Mouse (Mus musculus) liver, embryonic 14.5 days (tissue): ENCODE measurements at regions not wholly inside any gene's neighbourhood (a gene's known extent, or its start where the extent isn't known, plus 50 kb on each side); places are given as distances from the start of the nearest gene placed in this dataset.

Experiments
- ATAC-seq: fragments of 200-750 bp; cut with Nextera tagmentation; 2 replicates; pipeline ENCODE4 v1.8.0; 2017; ENCODE audit warnings: moderate number of reproducible peaks, mild to moderate bottlenecking, moderate library complexity; ENCODE audit not compliant: insufficient read depth
- DNase-seq, 3 experiments: peaks; one replicate each; pipeline ENCODE4 v3.0.0-alpha.2; 2012 to 2013; ENCODE audit warnings: low read depth in 3 of 3, low spot score in 3 of 3
- H3K27ac ChIP-seq: fragments of 300-500 bp; sonication (generic); 2 replicates; pipeline ENCODE4 v1.5.1; 2014; ENCODE audit warnings: moderate library complexity, mild to moderate bottlenecking, control low read depth, inconsistent platforms
- H3K27me3 ChIP-seq: fragments of 300-500 bp; sonication (generic); 2 replicates; pipeline ENCODE4 v1.6.1; 2014; ENCODE audit warnings: mild to moderate bottlenecking, low read length, moderate library complexity; ENCODE audit not compliant: control insufficient read depth, insufficient read depth
- H3K36me3 ChIP-seq: fragments of 300-500 bp; sonication (generic); replicated peaks from 2 replicates; pipeline ENCODE4 v1.6.1; 2014; ENCODE audit warnings: low read depth; ENCODE audit not compliant: control insufficient read depth, insufficient read depth
- H3K4me1 ChIP-seq, 2 experiments: fragments of 200-500 bp in 1 of 2; fragments of 300-500 bp in 1 of 2; sonication (generic) in 1 of 2; replicated peaks; 2 replicates each; pipeline ENCODE4 v1.6.1; 2012 to 2014; ENCODE audit warnings: antibody characterized with exemption in 1 of 2, inconsistent platforms in 1 of 2, low read length in 1 of 2; ENCODE audit not compliant: control insufficient read depth in 2 of 2, insufficient read depth in 2 of 2
- H3K4me2 ChIP-seq: fragments of 300-500 bp; sonication (generic); 2 replicates; pipeline ENCODE4 v1.6.1; 2014; ENCODE audit warnings: low read depth, mild to moderate bottlenecking, control low read depth, moderate library complexity
- H3K4me3 ChIP-seq, 2 experiments: fragments of 200-500 bp in 1 of 2; fragments of 300-500 bp in 1 of 2; sonication (generic) in 1 of 2; 2 replicates each; pipeline ENCODE4 v1.5.1; 2012 to 2014; ENCODE audit warnings: low read depth in 2 of 2, low read length in 2 of 2, mild to moderate bottlenecking in 2 of 2, control low read depth in 1 of 2, inconsistent platforms in 1 of 2, moderate library complexity in 1 of 2; ENCODE audit not compliant: insufficient read depth in 1 of 2
- H3K9ac ChIP-seq: fragments of 300-500 bp; sonication (generic); replicated peaks from 2 replicates; pipeline ENCODE4 v1.6.1; 2014; ENCODE audit warnings: mild to moderate bottlenecking, control low read depth, moderate library complexity
- H3K9me3 ChIP-seq: fragments of 300-500 bp; sonication (generic); 2 replicates; pipeline ENCODE4 v1.6.1; 2016; ENCODE audit warnings: low read length, mixed read lengths; ENCODE audit not compliant: control insufficient read depth
- CTCF ChIP-seq: IDR thresholded peaks from 2 replicates; pipeline ENCODE4 v1.5.1; 2016; ENCODE audit warnings: antibody characterized with exemption, low read depth, control low read depth
- EP300 ChIP-seq: IDR thresholded peaks from 2 replicates; pipeline ENCODE4 v1.6.1; 2016; ENCODE audit warnings: antibody characterized with exemption, low read depth
- WGBS: fragments of 180-500 bp; shearing (Covaris S2); extraction: QIAGEN DNeasy Blood & Tissue Kit; methylation state at CpG from one replicate; pipeline ENCODE4 v1.1.7; 2014; ENCODE audit not compliant: insufficient replicate concordance; 5-methylcytosine and 5-hydroxymethylcytosine counted together

- no peaks in the 10 kb centered on the region for H3K27me3 ChIP-seq
- H3K27ac ChIP-seq: no peak overlapping the region
- ATAC-seq (no peak), DNase-seq (no peak)
- H3K36me3 ChIP-seq: no peaks in the 10 kb centered on the region
- H3K9ac ChIP-seq: no peak overlapping the region
- no peak overlapping the region for H3K4me2 ChIP-seq
- no peaks in the 10 kb centered on the region for H3K9me3 ChIP-seq
- no peak for TF ChIP-seq CTCF
- TF ChIP-seq EP300: no peak
- no peak overlapping the region for H3K4me3 ChIP-seq
- 61% methylated on average over 5 of the region's 5 CpGs for WGBS
- H3K4me1 ChIP-seq: no peaks in the 10 kb centered on the region
Measured at GRCm38 (mm10) chr6:99968889-99969288, 242.7 kb upstream of the Prok2 start.

- no peak overlapping the region for H3K4me3 ChIP-seq
- H3K36me3 ChIP-seq: no peaks in the 10 kb centered on the region
- H3K9ac ChIP-seq: no peak overlapping the region
- no peaks in the 10 kb centered on the region for H3K27me3 ChIP-seq
- H3K4me2 ChIP-seq: no peak overlapping the region
- TF ChIP-seq CTCF: no peak
- no peak for TF ChIP-seq EP300
- no peaks in the 10 kb centered on the region for H3K9me3 ChIP-seq
- DNase-seq: no peak
- H3K27ac ChIP-seq: no peak overlapping the region
- WGBS: 55% methylated on average over 6 of the region's 6 CpGs
- H3K4me1 ChIP-seq: no peaks in the 10 kb centered on the region
- ATAC-seq: no peak
Measured at GRCm38 (mm10) chr6:99967465-99967864, 241.3 kb upstream of the Prok2 start.

- Histone ChIP-seq H3K36me3 (no peaks in the 10 kb centered on the region), H3K4me2 (no peak overlapping the region), H3K9me3 (no peaks in the 10 kb centered on the region), H3K4me1 (no peaks in the 10 kb centered on the region), H3K27me3 (no peaks in the 10 kb centered on the region), H3K9ac (no peak overlapping the region), H3K4me3 (no peak overlapping the region), H3K27ac (no peak overlapping the region)
- ATAC-seq (no peak), DNase-seq (no peak)
- WGBS: 40% methylated on average over 3 of the region's 3 CpGs
- TF ChIP-seq CTCF (no peak), EP300 (no peak)
Measured at GRCm38 (mm10) chr6:99964540-99964939, 238.3 kb upstream of the Prok2 start.

GRCm38 (mm10) chr6:99964007-99964406 lies 237.8 kb upstream of the Prok2 start:
- H3K27me3 ChIP-seq: no peaks in the 10 kb centered on the region
- ATAC-seq (no peak), DNase-seq (no peak)
- H3K9ac ChIP-seq: no peak overlapping the region
- no peak overlapping the region for H3K4me3 ChIP-seq
- no peaks in the 10 kb centered on the region for H3K36me3 ChIP-seq
- no peaks in the 10 kb centered on the region for H3K9me3 ChIP-seq
- no peak for TF ChIP-seq EP300
- no peak for TF ChIP-seq CTCF
- no peak overlapping the region for H3K27ac ChIP-seq
- H3K4me2 ChIP-seq: no peak overlapping the region
- H3K4me1 ChIP-seq: no peaks in the 10 kb centered on the region
- WGBS: 51% methylated on average over 4 of the region's 4 CpGs

- Histone ChIP-seq H3K9ac (no peak overlapping the region), H3K36me3 (no peaks in the 10 kb centered on the region), H3K27me3 (no peaks in the 10 kb centered on the region), H3K9me3 (no peaks in the 10 kb centered on the region), H3K4me2 (no peak overlapping the region), H3K4me1 (no peaks in the 10 kb centered on the region), H3K27ac (no peak overlapping the region), H3K4me3 (no peak overlapping the region)
- WGBS: 22% methylated on average over 4 of the region's 4 CpGs
- ATAC-seq (no peak), DNase-seq (no peak)
- no peak for TF ChIP-seq EP300
Measured at GRCm38 (mm10) chr6:99959371-99959770, 233.2 kb upstream of the Prok2 start.
